Mouse (Mus musculus) limb, embryonic 13.5 days (tissue): ENCODE measurements around the gene Kcns1. TPM values are rescaled to one million over a fixed set of nuclear protein-coding genes. Genes with fewer than 3 reads are reported as not detected.

Experiments
- ATAC-seq: fragments of 200-750 bp; cut with Nextera tagmentation; 2 replicates; pipeline ENCODE4 v1.8.0; 2017; ENCODE audit warnings: low read depth, moderate number of reproducible peaks, moderate TSS enrichment; ENCODE audit not compliant: low FRiP score
- H3K27ac ChIP-seq: fragments of 300-500 bp; sonication (generic); 2 replicates; pipeline ENCODE4 v1.5.1; 2015; ENCODE audit warnings: inconsistent platforms, mild to moderate bottlenecking, moderate library complexity
- H3K27me3 ChIP-seq: fragments of 300-500 bp; sonication (generic); 2 replicates; pipeline ENCODE4 v1.6.1; 2015; ENCODE audit warnings: mild to moderate bottlenecking, inconsistent platforms
- H3K36me3 ChIP-seq: fragments of 300-500 bp; sonication (generic); 2 replicates; pipeline ENCODE4 v1.6.1; 2015; ENCODE audit warnings: inconsistent platforms, mild to moderate bottlenecking, moderate library complexity
- H3K4me1 ChIP-seq: fragments of 300-500 bp; sonication (generic); 2 replicates; pipeline ENCODE4 v1.6.1; 2015; ENCODE audit warnings: inconsistent platforms
- H3K4me2 ChIP-seq: fragments of 300-500 bp; sonication (generic); replicated peaks from 2 replicates; pipeline ENCODE4 v1.6.1; 2015; ENCODE audit warnings: inconsistent platforms, mild to moderate bottlenecking, moderate library complexity
- H3K4me3 ChIP-seq: fragments of 300-500 bp; sonication (generic); 2 replicates; pipeline ENCODE4 v1.5.1; 2015; ENCODE audit warnings: moderate library complexity, mild to moderate bottlenecking, inconsistent platforms
- H3K9ac ChIP-seq: fragments of 300-500 bp; sonication (generic); 2 replicates; pipeline ENCODE4 v1.6.1; 2015; ENCODE audit warnings: mild to moderate bottlenecking, inconsistent platforms
- H3K9me3 ChIP-seq: fragments of 300-500 bp; sonication (generic); 2 replicates; pipeline ENCODE4 v1.6.1; 2016; ENCODE audit warnings: inconsistent platforms
- WGBS: fragments of 180-500 bp; shearing (Covaris S2); methylation state at CpG from one replicate; pipeline ENCODE4 v1.1.7; 2015; 5-methylcytosine and 5-hydroxymethylcytosine counted together
- polyA plus RNA-seq: library from polyadenylated mRNA; unstranded; fragments of >200 nt; fragmentation: Nextera tagmentation; extraction: Ambion mirVana; gene quantifications from 2 replicates; pipeline ENCODE4 v1.2.1, GENCODE M21; 2015

Gene Kcns1
- polyA plus RNA-seq, 1 experiment from 2014 or later, result 2.5 TPM

DNA sequence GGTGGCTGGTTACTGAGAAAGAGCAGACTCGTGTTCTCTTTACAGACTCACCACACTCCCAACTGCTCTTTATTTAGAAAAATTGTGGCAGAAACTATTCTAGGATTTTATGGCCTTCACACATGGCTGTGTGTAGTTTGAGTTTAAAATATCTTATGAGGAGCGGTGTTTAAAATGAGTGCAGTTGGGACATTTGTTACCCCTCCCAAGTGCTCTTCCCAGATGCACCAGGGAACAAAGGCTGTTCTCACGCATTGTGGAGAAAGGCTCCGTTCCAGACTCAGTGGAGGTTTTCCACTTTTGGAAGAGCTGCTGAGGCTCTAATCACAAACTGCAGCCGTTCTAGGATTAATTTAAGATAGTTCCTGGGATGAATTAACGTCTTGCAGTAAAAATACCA is 33.2 kb downstream of the Kcns1 start:
- 21% methylated on average over 6 of the region's 6 CpGs for WGBS
- Histone ChIP-seq H3K4me3 (no peak overlapping the region), H3K4me2 (peak overlapping the region; percentile 43), H3K9ac (peak overlapping the region; percentile 53; the same call in 1 of the 2 replicates), H3K4me1 (peaks cover 64% of the 10 kb centered on the region), H3K27ac (peak overlapping the region; percentile 93), H3K36me3 (0 out of 2 replicates have a peak, but pooled peaks cover 5% of the 10 kb centered on the region), H3K27me3 (no peaks in the 10 kb centered on the region), H3K9me3 (no peaks in the 10 kb centered on the region)
- ATAC-seq, result peak; percentile 34; the same call in 1 of the 2 replicates

DNA sequence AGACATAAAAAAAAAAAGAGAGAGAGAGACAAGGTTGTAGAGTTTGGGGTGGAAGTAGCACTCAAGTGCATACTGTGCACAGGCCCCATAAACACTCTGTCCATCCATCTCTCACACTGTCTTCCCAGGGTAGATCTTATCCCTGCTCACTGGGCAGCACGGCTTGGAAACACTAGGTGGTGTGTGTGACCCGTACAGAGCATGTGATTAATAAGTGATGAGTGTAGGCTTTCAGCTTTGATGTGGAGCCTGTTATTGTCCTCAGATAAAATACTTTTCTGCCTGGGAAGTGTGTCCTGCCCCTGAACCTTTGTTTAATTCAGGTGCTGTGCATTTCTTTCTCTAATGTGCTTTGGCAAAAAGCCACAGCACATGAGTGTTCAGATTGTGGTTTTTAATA is 34.5 kb downstream of the Kcns1 start:
- no peak overlapping the region for H3K4me3 ChIP-seq
- peak overlapping the region; percentile 53; the same call in 1 of the 2 replicates for H3K9ac ChIP-seq
- ATAC-seq, result 0 out of 2 replicates have a peak, but pooled peaks have one; percentile 24
- H3K27ac ChIP-seq, result no peak overlapping the region
- H3K4me1 ChIP-seq, result peaks cover 58% of the 10 kb centered on the region
- H3K36me3 ChIP-seq, result 0 out of 2 replicates have a peak, but pooled peaks cover 5% of the 10 kb centered on the region
- no peaks in the 10 kb centered on the region for H3K27me3 ChIP-seq
- H3K4me2 ChIP-seq, result no peak overlapping the region
- no peaks in the 10 kb centered on the region for H3K9me3 ChIP-seq
- 29% methylated on average over 2 of the region's 2 CpGs for WGBS

DNA sequence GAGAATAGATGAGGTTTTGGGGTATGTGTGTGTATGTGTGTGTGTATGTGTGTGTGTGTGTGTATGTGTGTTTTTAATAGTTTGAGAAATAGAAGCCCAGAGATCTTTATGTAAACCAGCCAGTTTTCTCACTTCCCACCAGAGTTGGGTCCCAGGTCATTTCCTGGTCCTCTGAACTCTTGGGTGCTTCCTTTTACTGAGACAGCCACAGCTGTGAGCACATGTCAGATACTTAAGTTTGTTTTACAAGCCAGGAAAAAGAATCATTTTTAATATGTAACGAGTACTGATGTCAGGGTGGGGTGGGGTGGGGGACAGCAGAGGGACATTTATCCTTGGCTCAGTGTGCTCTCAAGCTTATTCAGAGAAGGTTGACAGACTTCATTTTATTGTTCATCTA is 35.5 kb downstream of the Kcns1 start:
- Histone ChIP-seq H3K27ac (no peak overlapping the region), H3K9ac (no peak overlapping the region), H3K9me3 (no peaks in the 10 kb centered on the region), H3K4me2 (no peak overlapping the region), H3K4me3 (no peak overlapping the region), H3K36me3 (peaks cover 8% of the 10 kb centered on the region; the same call in 1 of the 2 replicates), H3K27me3 (no peaks in the 10 kb centered on the region), H3K4me1 (peaks cover 50% of the 10 kb centered on the region)
- ATAC-seq, result no peak
- WGBS, result 70% methylated on average over 1 of the region's 1 CpGs

DNA sequence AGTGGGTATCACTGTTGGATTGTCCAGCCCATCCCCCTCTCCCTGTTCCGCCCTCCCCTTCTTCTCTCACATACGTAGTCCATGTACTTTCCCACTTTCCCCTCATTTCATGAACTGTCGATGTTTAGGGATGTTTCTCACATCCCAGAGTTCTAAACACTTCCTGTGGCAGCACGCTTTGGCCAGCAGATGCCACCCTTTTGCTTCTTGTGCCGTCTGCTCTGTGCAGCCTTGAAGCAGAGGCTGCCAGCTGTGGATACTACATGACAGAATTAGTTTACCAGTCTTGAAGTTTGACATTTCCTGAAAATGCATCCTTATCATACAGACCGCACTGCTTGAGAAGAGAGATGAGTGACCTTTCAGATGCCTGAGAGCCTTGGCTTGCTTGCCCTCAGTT is 36.4 kb downstream of the Kcns1 start:
- 71% methylated on average over 6 of the region's 6 CpGs for WGBS
- no peak overlapping the region for H3K27ac ChIP-seq

DNA sequence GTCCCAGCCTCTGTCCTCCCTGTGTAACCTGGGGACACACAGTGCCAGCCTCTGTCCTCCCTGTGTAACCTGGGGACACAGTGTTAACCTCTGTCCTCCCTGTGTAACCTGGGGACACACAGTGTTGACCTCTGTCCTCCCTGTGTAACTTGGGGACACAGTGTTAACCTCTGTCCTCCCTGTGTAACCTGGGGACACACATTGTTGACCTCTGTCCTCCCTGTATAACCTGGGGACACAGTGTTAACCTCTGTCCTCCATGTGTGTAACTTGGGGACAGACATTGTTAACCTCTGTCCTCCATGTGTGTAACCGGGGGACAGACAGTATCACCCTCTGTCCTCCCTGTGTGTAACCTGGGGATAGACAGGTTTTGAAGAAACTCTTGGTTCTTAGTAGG is 39.3 kb downstream of the Kcns1 start:
- Histone ChIP-seq H3K36me3 (peaks cover 9% of the 10 kb centered on the region; the same call in 1 of the 2 replicates), H3K27me3 (no peaks in the 10 kb centered on the region)

More for the DNA sequence above, 36.4 kb downstream of the Kcns1 start:
- Histone ChIP-seq H3K27me3 (no peaks in the 10 kb centered on the region), H3K9ac (no peak overlapping the region), H3K4me3 (no peak overlapping the region), H3K4me2 (no peak overlapping the region), H3K9me3 (no peaks in the 10 kb centered on the region), H3K4me1 (peaks cover 44% of the 10 kb centered on the region), H3K36me3 (peaks cover 4% of the 10 kb centered on the region; the same call in 1 of the 2 replicates)
- no peak for ATAC-seq

DNA sequence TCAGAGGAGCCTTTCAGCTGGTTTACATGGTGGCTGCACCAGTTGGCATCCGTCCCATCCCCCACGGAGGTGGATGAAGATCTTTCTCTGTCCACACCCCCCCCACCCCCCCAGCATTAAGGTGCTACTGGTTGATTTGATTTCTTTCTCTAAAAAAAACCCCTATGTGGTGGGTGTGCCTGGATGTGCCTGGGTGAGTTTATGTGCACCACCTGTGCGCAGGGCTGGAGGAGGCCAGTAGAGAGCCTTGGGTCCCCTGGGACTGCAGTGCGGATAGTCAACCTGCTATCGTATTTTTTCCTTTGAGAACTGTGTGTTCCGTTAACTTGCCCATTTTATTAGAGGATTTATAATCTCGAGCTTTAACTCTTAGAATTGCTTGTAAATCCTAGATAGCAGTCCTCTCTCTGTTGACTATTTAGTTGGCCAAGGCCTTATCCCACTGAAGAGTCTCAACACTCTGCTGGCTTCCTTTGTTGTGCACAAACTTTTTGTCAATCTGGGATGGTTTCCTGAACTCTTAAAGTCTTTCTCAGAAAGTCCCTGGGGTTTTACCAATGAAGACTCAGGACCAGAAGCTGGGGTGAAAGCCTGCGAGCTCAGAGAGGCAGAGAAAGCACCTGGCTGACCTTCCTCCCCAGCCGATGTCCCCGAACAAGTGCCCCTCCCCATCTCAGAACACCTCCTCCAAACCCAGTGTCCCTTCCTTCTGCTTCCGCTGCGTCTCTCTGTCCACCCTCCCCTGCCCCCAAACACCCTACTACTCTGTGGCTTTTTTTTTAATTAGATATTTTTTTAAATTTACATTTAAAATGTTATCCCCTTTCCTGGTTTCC is 42.1 kb downstream of the Kcns1 start:
- H3K4me2 ChIP-seq, result no peak overlapping the region
- no peak overlapping the region for H3K4me3 ChIP-seq
- H3K9me3 ChIP-seq, result no peaks in the 10 kb centered on the region
- 70% methylated on average over 12 of the region's 12 CpGs for WGBS
- no peak overlapping the region for H3K9ac ChIP-seq
- H3K27ac ChIP-seq, result peak overlapping the region; percentile 28; the same call in 1 of the 2 replicates
- H3K4me1 ChIP-seq, result peaks cover 42% of the 10 kb centered on the region
- no peak for ATAC-seq
- H3K36me3 ChIP-seq, result peaks cover 13% of the 10 kb centered on the region
- H3K27me3 ChIP-seq, result no peaks in the 10 kb centered on the region

More for the DNA sequence above, 39.3 kb downstream of the Kcns1 start:
- peaks cover 47% of the 10 kb centered on the region for H3K4me1 ChIP-seq
- H3K9ac ChIP-seq, result no peak overlapping the region
- ATAC-seq, result no peak
- H3K4me3 ChIP-seq, result no peak overlapping the region
- H3K9me3 ChIP-seq, result no peaks in the 10 kb centered on the region
- H3K27ac ChIP-seq, result no peak overlapping the region
- WGBS, result 93% methylated on average over 1 of the region's 1 CpGs
- H3K4me2 ChIP-seq, result no peak overlapping the region

DNA sequence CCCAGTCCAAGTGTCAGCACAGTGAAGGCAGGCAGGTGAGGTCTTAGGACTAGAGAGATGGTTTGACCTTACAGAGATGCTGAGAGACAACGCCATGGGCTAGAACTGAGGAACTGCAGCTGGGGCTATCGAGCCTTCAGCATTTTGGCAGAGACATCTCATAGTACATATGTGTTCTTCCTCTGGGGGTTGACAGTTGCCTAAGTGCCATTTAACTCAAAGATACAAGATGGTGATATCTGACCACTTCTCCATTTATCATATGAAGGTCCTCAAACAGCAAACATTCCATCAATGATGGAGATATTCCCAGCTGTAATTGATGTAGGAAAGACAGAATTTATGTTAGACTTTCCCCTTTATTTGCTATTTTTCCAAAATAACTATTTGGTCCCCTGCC is 43.6 kb downstream of the Kcns1 start:
- H3K27me3 ChIP-seq, result no peaks in the 10 kb centered on the region
- ATAC-seq, result no peak
- peaks cover 23% of the 10 kb centered on the region for H3K36me3 ChIP-seq
- no peak overlapping the region for H3K4me3 ChIP-seq
- WGBS, result 94% methylated on average over 2 of the region's 2 CpGs
- no peak overlapping the region for H3K4me2 ChIP-seq
- peaks cover 41% of the 10 kb centered on the region for H3K4me1 ChIP-seq
- H3K9me3 ChIP-seq, result no peaks in the 10 kb centered on the region
- no peak overlapping the region for H3K27ac ChIP-seq
- no peak overlapping the region for H3K9ac ChIP-seq

DNA sequence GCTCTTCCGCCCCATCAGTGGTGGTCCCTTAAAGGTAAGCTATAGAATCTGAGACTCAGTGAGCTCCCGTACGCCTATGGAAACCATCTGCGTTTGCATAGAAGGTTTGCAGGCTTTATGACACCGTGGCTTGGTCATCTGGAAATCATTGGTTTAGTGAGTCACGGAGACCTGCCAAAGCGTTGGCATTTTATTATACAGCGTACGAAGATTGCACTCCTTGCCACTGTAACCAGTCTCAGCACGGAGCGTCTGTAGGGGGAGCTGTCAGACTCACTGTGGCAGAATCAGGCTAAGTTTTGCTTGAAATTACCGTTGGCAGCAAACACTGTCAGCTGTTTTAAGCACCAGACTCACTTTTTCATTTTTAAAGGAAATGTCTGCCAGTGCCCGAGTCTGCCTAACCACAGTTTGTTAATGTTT is 44.4 kb downstream of the Kcns1 start:
- 29% methylated on average over 13 of the region's 13 CpGs for WGBS
- H3K4me3 ChIP-seq, result no peak overlapping the region
- peaks cover 23% of the 10 kb centered on the region for H3K36me3 ChIP-seq
- no peaks in the 10 kb centered on the region for H3K9me3 ChIP-seq
- peak overlapping the region; percentile 67 for H3K27ac ChIP-seq
- H3K4me1 ChIP-seq, result peaks cover 38% of the 10 kb centered on the region
- no peaks in the 10 kb centered on the region for H3K27me3 ChIP-seq
- peak; percentile 84 for ATAC-seq
- H3K4me2 ChIP-seq, result no peak overlapping the region
- no peak overlapping the region for H3K9ac ChIP-seq

DNA sequence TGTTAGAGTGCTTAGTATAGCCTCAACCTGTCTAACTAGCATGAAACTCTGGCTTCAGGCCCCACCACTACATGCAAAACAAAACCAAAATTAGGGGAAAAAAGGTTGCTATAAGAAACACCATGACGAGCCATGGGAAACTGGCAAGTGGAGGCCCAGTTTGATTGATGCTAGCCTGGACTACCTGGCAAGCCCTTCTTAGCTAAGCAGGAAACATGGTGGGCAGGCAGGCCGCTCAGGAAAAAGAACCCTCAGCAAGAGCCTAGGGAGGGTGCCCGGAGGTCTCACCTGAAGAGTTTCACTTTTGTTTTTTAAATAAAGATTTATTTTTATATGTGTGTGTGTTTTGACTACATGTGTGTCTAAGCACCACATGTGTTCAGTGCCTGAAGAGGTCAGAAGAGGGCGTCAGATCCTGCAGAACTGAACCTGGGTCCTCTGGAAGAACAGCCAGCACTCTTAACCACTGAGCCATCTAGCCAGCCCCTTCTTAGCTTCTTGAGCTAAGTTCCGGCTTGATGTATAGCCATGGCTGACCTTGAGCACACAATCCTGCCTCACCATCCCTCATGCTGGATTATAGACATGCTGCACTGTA is 47.6 kb downstream of the Kcns1 start:
- Histone ChIP-seq H3K9ac (no peak overlapping the region), H3K36me3 (peaks cover 42% of the 10 kb centered on the region)
- 79% methylated on average over 5 of the region's 5 CpGs for WGBS

DNA sequence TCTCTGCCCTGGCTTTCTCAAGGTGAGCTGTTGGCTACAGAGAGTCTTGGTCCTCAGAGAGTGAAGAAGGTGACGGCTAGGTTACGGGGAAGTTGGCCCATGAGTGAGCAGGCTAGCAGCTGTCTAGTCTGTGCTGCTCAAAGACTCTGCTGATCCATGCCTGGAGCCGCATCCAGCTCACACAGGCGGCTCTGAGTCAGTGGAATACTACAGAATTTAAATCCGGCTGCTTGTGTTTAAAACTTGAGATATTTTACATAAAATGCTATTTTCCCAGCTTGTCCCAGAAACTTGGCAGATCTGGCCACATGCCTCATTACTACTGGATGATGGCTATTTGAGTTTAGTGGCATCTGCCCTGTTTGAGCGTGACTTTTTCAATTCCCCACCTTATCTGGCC is 51.4 kb downstream of the Kcns1 start:
- peaks cover 28% of the 10 kb centered on the region for H3K4me1 ChIP-seq
- no peaks in the 10 kb centered on the region for H3K27me3 ChIP-seq
- H3K4me3 ChIP-seq, result no peak overlapping the region
- ATAC-seq, result no peak
- H3K9ac ChIP-seq, result no peak overlapping the region
- WGBS, result 91% methylated on average over 6 of the region's 6 CpGs
- no peak overlapping the region for H3K27ac ChIP-seq
- H3K36me3 ChIP-seq, result peaks cover 38% of the 10 kb centered on the region
- H3K9me3 ChIP-seq, result no peaks in the 10 kb centered on the region
- no peak overlapping the region for H3K4me2 ChIP-seq

More for the DNA sequence above, 47.6 kb downstream of the Kcns1 start:
- no peaks in the 10 kb centered on the region for H3K9me3 ChIP-seq
- H3K4me3 ChIP-seq, result no peak overlapping the region
- no peak overlapping the region for H3K4me2 ChIP-seq
- ATAC-seq, result no peak
- H3K4me1 ChIP-seq, result peaks cover 23% of the 10 kb centered on the region
- H3K27ac ChIP-seq, result no peak overlapping the region
- no peaks in the 10 kb centered on the region for H3K27me3 ChIP-seq

DNA sequence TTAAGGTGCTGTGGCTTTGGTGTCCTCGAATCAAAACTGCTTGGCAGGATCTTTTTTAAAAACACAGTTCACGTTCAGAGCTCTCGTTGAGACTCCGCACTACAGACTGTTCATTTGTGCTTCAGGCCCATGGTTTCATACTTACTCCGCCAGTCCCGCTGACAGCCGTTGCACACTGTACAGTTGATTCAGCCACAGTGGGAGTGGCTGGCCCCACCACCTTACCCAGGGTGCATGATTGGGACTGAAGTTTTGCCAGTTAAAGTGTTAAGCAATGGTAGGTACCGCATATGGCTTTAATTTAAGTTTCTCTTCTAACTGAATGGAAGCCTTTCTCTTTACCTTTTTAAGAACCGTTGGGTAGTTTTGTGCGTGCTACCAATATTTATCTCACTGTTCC is 55.4 kb downstream of the Kcns1 start:
- ATAC-seq, result peak; percentile 85; the same call in 1 of the 2 replicates
- peak overlapping the region; percentile 80 for H3K27ac ChIP-seq
- no peaks in the 10 kb centered on the region for H3K9me3 ChIP-seq
- H3K4me1 ChIP-seq, result peaks cover 33% of the 10 kb centered on the region
- no peak overlapping the region for H3K4me3 ChIP-seq
- 47% methylated on average over 10 of the region's 10 CpGs for WGBS
- peaks cover 43% of the 10 kb centered on the region for H3K36me3 ChIP-seq
- H3K27me3 ChIP-seq, result no peaks in the 10 kb centered on the region
- H3K9ac ChIP-seq, result no peak overlapping the region
- no peak overlapping the region for H3K4me2 ChIP-seq

DNA sequence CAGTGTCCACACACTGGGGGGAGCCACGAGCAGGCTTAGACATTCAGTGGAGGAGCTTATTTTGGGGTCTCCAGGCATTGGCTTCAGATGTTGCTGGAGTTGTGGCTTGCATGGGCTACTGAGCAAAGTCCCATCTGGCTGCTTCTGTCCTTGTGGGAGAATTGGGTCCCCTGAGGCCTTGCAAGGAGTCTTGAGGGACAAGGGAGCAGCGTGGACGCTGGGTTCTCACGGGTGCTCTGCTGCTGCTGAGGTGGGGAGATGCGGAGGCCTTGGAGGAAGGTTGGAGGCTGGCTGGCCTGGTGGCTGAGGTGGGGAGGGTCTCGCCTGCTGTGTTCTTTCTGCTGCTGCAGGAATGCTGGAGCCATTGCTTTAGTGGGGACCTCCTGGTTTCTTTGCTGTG is 56.9 kb downstream of the Kcns1 start:
- no peaks in the 10 kb centered on the region for H3K9me3 ChIP-seq
- 90% methylated on average over 6 of the region's 6 CpGs for WGBS
- H3K27ac ChIP-seq, result peak overlapping the region; percentile 73; the same call in 1 of the 2 replicates
- H3K9ac ChIP-seq, result no peak overlapping the region
- no peak for ATAC-seq
- H3K4me1 ChIP-seq, result peaks cover 40% of the 10 kb centered on the region
- no peak overlapping the region for H3K4me2 ChIP-seq
- peaks cover 30% of the 10 kb centered on the region for H3K36me3 ChIP-seq
- H3K27me3 ChIP-seq, result no peaks in the 10 kb centered on the region
- no peak overlapping the region for H3K4me3 ChIP-seq
